Mouse (Mus musculus) hematopoietic stem cell, adult 5-6 weeks (primary cell): ENCODE data around the gene Rpl41. TPM values are rescaled to one million over a fixed set of nuclear protein-coding genes. Genes with fewer than 3 reads are reported as not detected.
"Not testable (repeated sequence)": the region's sequence is repeated elsewhere in the genome, so short reads cannot be mapped to it uniquely, and the experiment has no call there.

Experiments
- ATAC-seq, 2 experiments: fragments of 125-278 bp in 1 of 2; replicated peaks in 1 of 2; 2 replicates each; pipeline ENCODE4 v1.8.0; 2016 to 2017; ENCODE audit warnings: inconsistent platforms in 2 of 2, mild to moderate bottlenecking in 2 of 2, moderate number of reproducible peaks in 2 of 2, low read depth in 1 of 2, moderate TSS enrichment in 1 of 2; ENCODE audit not compliant: low FRiP score in 2 of 2, poor library complexity in 2 of 2, severe bottlenecking in 2 of 2, insufficient read depth in 1 of 2, low TSS enrichment in 1 of 2
- total RNA-seq: library from RNA; stranded (forward); fragments of 172-1452, 232-1000 nt; gene quantifications from 2 replicates; pipeline ENCODE4 v1.2.3, GENCODE M21; 2017

Rpl41 gene
- total RNA-seq, 1 experiment from 2014 or later: 2,366 TPM

DNA sequence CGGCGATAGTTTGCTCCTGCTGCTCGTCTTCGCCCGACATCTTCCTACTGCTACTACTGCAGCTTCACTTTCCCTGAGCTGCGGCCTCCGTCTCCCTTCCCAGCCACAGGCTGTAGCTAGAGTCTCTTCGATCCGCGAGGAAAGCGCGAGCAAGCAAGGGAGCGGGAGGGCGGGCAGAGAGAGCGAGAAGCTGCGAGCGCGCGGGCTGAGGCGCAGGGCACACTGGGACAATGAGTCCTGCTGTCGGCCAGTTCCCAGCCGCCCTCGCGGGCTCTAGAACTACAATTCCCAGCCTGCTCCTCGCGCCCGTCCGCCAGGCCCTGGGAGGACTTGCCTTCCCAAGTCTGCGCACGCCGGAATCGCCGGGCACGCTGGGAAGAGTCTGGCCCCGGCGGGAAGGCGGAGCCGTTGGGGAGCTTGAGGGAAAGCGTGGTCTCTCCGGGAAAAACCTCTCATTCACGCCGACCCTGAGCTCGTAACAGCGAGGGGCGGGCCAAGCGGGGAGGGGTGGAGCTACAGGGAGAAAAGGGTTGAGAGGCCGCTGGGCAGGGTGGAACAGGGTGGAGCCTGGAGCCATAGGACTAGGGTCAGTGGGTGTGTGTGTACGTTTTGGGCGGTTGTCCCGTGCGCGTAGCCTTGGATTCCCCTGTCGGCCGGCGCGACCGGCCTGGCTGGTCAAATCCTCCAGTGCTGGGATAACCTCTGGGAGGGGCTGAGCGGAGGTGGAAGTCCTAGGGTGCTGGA, 16.9 kb upstream of the Rpl41 start, which contains the start of gene Pa2g4:
TSS of gene Pa2g4 (minus strand) at position 200 of the 744 bp plus-strand sequence.
- ATAC-seq: peak; percentile 92 to 93

DNA sequence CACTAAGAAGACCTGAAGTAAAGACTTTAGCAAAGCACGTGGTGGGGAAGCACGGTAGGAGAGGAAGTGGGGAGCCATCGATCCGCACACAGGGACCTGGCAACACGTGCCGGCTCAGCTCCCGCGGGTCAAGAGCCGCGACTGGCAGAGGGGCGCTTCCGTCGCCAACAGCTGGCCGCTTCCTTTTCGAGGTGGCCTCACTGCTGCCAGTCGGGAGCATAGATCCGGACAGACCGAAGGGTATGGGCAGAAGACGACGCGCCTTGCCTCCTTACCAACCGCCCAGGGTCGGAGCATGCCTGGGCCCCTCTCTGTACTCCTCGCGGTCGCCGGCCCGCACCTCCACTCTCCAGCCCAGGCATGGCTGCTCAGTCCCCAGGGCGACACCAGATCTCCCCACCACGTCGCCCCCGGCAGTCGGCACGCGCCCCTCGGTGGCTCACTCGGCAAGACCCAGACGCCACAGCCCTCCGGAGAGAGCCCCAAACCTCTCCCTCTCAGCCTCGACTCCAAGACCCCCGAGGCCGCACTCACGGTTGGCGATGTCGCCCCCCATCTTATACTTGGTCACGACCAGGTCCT, 16.2 kb upstream of the Rpl41 start:
- peak in 1 of 2 experiments; percentile 18; a peak in 1 of 4 replicates for ATAC-seq

DNA sequence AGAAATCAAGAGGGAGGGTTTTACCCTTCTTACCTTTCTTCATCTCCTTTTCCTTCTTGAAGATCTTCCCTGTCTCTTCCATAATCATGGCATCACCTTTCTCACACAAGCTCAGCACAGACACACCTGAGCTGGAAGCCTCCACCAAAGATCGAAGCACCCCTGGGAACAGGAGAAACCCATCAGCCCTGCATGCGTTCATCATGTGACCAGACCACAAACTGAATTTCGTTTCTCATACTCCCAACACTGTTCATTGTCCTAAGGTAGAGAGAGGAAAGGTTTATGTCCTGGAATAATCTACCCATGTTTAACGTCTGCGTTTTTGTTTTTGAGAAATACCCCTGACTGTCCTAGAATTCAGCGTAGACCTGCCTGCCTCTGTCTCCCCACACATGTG, 14.4 kb upstream of the Rpl41 start:
- no peak for ATAC-seq

DNA sequence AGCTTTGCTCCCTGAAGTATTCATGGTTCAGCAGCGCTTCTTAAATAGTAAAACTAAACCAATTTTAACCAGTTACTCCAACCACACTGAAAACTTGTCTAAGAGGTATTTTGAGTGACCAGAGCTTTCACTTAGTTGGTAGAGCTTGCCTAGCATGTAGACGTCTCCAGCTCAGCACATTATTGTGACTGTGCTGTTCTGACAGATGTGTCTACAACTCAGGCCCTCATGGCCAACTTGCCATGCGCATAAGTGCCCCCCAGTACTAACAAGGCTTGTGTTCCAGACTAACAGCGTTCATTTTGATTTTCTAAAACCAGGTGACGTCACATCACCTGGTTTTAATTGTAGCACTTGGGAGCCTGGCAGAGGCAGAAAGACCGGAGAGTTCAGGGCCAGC, 7.9 kb upstream of the Rpl41 start:
- no peak for ATAC-seq

DNA sequence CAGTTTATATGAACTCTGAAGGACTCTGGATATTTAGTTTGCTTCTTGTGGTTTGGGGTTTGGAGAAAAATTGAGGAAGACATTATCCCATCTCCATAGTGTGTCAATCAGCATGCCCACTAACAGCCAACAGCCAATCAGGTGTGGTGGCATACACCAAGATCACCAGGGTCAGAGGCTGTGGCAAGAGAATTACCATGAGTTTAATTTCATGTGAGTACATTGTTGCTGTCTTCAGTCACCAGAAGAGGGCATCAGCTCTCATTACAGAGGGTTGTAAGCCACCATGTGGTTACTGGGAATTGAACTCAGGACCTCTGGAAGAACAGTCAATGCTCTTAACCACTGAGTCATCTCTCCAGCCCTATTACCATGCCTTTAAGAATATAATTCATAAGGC, 7.2 kb upstream of the Rpl41 start:
- no peak for ATAC-seq

DNA sequence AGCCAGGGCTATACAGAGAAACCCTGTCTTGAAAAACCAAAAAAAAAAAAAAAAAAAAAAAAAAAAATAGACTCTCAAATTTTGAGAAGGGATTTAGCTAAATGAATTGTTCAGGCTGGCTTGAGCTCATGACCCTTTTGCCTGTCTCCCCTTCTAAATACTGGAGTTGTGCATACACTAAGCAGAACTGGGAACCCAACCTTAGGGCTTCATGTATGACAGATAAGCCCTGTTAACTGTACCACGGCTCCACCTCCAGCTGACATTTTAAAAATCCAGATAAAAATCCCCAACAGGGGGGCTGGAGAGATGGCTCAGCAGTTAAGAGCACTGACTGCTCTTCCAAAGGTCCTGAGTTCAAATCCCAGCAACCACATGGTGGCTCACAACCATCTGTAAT, 6.5 kb upstream of the Rpl41 start:
- not testable (repeated sequence) for ATAC-seq

DNA sequence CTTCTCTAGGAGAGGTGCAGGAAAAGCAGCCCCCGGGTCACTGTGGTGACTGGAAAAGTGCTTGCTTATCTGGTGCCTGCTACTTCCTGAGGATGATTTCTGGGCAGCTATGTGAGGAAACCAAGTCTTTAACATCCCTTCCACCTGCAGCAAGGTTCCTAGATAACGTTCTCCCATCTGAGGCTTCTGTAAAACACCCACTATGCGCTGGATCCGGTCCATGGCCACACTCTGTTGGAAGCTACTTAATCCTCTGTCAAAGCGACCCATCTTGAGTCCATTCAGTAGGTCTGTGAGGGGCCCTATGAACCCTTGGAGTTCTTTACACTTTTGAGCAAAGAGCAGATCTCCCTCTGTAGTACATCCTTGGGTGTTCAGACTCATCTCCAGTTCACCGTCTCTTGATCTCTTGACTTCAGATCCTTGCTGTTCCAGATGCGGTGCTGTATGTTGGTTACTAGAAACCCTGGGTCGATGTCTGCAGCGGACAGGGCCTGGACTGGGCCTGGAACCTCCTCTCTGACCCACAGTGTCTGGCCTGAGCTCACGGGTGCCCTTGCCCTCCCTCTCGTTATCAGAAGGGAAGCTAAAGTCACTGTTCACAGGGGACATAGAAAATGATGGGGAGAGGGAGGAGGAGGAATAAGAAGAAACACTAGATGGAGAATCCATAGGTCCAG, 1.2 kb upstream of the Rpl41 start:
- not testable (repeated sequence) for ATAC-seq

DNA sequence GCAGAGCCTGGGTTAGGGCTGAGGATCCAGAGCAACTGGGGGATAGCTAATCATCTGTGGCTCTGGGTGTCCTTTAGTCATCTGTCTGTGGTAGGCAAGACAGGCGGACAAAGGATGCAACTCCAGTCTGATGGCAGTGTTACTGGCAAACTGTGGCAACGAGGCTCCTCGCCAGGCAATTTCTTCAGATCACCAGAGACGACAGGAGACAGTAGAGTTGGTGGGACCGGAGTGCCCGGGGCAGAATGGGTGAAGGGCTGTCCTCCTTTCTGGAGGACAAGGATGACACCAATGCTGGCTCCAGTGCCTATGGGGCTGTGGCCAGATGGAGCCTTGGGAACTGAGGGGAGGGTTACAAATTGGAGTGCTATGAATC, 565 bp upstream of the Rpl41 start:
- not testable (repeated sequence) for ATAC-seq

DNA sequence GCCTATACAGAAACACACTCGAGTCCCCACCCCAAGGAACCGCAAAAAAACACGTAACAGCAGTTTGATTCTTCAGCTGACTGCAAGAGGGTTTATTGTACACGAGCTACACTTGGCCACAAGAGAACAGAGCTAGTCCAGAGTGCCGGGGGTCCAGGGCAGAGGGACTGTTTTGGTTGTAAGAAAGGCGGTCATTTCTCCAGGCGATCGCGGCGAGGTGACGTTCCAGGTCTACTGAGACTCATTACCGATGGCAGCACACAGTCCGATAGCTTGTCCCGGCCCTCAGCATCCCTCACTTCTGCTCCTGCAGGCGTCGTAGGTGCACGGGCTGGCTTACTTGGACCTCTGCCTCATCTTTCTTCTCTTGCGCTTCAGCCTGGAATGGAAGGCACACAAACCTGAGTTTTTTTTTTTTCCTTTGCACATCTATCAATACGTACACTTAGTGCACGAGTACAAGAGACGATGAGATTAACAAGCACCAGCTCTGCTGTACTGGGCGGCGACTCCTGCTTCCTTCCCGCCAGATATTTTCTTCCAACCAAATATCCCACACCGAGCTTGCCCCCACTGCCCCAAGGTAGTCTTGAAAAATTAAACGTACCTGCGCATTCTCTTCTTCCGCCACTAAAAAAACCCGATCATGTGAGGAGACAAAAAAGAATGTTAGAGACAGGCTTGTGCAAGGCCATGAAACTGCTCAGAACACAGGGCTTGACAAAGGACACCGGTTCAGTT, 884 bp downstream of the Rpl41 start:
- ATAC-seq: not testable (repeated sequence)

DNA sequence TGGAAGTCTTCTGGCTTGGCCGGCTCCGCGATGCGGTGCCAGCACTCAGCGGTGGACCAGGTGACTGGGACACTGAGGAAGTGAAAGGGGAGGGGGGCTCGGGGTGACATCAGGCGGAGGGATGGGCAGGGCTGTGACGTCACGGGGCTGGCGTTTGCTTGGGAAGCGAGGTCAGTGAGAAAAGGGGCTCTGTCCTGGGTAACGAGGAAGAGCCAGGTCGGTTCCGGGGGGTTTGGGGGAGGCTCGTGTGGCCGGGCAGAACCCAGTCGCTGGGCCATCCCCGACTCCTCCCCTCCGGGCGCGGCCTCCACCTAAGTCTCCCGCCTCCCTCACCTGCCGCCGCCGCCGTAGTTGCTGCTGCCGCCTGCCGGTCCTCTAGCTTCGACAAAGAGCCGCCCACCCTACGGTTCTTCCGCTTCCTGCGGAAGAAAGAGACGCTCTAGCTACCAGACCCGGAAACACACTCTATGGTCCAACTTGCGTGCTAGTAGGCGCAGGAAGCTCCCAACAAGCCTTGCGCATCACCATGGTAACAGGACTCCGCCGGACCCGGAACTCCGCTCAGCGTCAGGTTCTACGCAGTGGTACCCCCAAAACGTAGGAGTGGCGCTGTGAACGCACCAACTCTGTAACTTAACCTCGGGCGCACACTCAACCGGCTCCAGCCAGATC, 1.6 kb downstream of the Rpl41 start, which contains the start of gene Zc3h10:
TSS of gene Zc3h10 (minus strand) at position 414 of the 672 bp plus-strand sequence.
- peak; percentile 74 to 80 for ATAC-seq

DNA sequence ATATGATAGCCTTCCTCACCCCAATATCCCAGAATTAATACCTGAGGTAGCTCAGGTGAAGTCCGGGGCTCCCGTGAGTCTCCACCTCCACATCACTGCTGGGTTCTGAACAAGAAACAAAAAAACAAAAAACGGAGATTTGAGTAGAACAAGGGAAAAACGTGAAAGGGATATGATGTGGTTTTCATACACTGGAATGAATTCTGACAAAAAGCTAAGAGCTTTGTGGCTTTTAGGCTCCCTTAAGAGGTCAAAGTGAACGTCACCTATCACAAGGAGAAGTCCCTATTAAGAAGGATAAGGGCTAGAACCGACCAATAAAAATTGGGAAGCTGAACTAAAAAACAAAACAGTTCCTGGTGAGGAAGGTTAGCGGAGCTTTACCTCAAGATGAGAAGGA, 2.3 kb downstream of the Rpl41 start:
- ATAC-seq: no peak

DNA sequence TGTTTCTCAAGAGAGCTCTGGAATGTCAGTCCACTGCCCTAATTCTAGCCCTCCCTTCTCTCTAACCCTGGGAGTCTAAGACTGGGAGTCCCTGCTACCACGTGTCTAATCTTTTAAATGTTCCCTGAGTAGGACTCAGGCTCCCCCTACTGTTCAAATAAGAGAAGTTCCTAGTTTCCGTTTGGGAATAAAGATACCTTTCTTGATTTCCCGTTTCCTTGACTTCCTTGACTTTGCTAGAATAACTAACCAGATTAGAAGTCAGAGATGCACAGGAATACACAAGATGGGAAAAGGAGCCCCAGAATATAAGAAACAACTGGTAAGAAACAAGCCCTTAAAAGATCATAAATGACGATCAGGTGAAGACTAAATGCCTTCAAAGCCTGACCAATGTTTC, 2.7 kb downstream of the Rpl41 start:
- no peak for ATAC-seq

DNA sequence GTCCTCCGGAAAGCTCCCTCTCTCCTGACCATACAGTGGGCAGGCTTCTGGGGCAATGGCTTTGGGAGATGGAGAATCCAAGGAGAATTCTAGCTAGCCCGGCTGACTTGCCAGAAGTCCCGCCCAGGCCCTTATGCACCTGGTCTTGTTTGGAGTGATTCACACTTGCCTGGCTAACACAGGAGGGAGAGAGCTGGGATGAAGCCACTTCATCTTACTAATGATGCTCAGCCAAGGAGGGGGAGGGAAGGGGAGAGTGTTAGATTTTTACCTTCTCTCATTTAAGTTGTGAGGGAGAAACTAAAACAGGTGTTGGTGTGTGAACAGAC, 3.6 kb downstream of the Rpl41 start:
- no peak for ATAC-seq

DNA sequence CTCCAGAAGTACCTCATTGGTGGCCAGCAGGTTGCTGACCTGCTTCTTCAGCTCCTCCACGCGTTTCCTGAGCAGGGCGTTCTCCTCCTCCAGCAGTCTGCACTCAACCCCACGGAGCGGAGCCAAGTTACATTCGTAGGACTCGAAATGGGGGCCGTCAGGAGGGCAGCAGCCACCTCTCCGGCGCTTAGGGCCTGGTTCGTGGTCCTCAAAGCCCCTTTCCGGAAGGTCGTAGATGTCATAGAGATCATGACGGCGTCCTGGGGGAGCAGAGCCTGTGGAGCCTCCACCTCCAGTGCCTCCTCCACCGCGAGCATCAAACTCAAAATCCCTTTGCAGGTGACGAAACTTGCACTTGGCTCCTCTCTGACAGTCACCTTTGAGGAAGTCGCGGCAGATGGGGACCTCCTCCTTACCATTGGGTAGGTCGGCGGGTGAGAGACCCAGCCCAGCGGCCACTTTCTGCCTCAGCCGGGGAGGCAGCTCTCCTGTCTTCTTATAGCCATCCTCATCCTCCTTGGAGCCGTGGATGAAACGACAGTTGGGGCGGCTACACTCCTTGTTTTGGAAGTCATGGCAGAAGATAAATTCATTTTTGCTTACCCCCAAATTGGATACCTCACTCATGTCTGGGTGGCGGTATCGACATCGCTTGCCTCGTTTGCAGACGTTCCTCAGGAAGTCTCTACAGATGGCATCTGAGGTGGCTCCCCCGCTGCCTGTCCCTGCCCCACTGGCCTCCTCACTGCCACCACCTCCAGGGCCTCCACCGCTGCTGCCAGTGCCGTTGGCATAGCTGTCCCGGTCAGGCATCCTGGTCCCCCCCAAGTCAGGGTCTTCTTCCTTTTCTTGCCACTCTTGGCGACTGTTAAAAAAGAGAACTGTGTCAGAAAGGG, 4.2 kb downstream of the Rpl41 start:
- no peak for ATAC-seq

DNA sequence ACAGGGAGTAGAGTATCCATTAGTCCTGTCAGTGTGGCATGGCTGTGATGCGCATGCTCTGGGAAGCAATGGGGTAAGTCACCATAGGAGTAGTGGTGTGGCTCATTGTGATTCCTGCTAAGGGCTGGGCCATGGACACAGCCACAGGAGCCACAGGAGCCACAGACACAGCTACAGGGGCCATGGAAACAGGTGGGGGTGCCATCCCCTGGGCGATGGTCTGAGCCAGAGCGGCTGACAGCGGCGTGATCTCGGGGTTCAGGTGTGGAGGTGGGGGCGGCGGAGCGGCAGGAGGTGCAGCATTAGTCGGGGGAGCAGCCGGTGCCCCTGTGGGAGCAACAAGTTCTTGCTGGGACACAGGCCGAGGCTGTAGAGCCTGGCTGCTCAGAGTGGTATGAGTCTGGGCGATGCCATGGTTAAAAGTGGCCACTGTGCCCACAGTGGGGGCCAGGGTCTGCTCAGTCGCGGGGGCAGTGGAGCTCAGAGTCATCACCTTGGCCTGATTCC, 4.9 kb downstream of the Rpl41 start:
- no peak for ATAC-seq

DNA sequence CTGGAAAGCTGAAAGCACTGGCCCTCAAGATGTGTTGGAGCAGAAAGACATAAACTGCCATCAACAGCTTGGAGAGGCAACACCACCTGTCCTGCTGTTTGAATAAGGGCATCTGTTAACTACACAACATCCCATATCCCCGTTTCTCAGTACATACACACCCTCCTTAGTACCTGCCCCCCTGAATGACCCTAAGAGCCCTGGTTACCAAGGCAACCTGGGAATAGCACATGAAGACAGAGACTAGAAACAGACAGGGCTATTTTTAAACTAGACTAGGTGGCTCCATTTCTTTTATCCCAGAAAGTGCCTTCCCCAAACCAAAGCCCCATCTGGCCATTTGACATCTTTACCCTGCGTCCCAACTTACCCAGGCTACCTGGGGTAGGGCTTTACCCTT, 6.0 kb downstream of the Rpl41 start:
- ATAC-seq: no peak
